Mouse (Mus musculus): Measurements from ENCODE around the gene Sirt1.

DNA sequence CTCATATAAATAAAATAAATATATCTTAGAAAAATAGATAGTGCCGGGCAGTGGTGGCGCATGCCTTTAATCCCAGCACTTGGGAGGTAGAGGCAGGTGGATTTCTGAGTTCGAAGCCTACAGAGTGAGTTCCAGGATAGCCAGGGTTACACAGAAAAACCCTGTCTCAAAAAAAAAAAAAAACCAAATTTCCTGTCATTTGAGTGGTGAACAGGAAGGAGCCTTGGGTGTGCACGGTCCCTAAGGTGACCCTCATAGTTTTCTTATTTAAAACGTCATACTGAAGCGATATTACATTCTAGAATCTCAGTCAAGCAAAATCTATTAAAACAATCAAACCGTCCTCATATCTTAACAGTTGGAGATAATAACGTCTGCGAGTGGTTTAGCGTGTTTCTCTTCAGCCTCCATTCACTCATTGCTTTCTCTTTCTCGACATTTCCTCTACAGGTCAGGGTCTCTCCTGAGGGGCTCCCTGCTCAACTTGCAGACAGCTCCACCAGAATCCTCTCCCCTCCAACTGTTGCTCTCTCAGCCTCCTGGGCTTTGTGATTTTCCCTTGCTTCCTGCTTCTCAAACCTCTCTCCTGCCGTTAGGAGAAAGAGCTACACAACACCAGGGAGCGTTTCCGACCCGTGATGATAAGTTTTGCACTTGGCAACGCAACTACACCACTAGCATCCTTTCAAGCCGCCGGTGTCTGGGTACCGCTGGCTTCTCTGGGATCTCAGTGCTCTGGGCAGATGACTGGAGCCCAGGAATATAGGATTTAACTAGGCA lies 46.9 kb upstream of the Sirt1 start:
- TF ChIP-seq POLR2A (IDR thresholded peaks at IDR 0.05; ENCODE audit: low read depth, low read length) (no peak), CTCF (IDR thresholded peaks at IDR 0.05; ENCODE audit: extremely low read depth, insufficient read depth, insufficient read length, insufficient replicate concordance) (no peak)
